Mouse (Mus musculus) midbrain, embryonic 11.5 days (tissue): Measurements from ENCODE around the gene Cfap43. TPM values are rescaled to one million over a fixed set of nuclear protein-coding genes. Genes with fewer than 3 reads are reported as not detected.

Source experiments
- ATAC-seq: fragments of 200-750 bp; cut with Nextera tagmentation; 2 replicates; pipeline ENCODE4 v1.8.0; 2017; ENCODE audit warnings: moderate TSS enrichment, moderate library complexity; ENCODE audit not compliant: low FRiP score
- DNase-seq: peaks from one replicate; pipeline ENCODE4 v3.0.0; 2015; ENCODE audit warnings: low spot score; ENCODE audit errors: missing footprints
- H3K27ac ChIP-seq: fragments of 300-500 bp; sonication (generic); 2 replicates; pipeline ENCODE4 v1.5.1; 2014; ENCODE audit warnings: low read depth, low read length
- H3K27me3 ChIP-seq: fragments of 300-500 bp; sonication (generic); 2 replicates; pipeline ENCODE4 v1.6.1; 2014; ENCODE audit warnings: mild to moderate bottlenecking, low read length, moderate library complexity, mixed read lengths; ENCODE audit not compliant: control insufficient read depth, insufficient read depth
- H3K36me3 ChIP-seq: fragments of 300-500 bp; sonication (generic); 2 replicates; pipeline ENCODE4 v1.6.1; 2014; ENCODE audit warnings: mild to moderate bottlenecking, low read length, moderate library complexity, mixed read lengths; ENCODE audit not compliant: control insufficient read depth, insufficient read depth
- H3K4me1 ChIP-seq: fragments of 300-500 bp; sonication (generic); 2 replicates; pipeline ENCODE4 v1.6.1; 2014; ENCODE audit warnings: low read length; ENCODE audit not compliant: control insufficient read depth, insufficient read depth
- H3K4me2 ChIP-seq: fragments of 300-500 bp; sonication (generic); 2 replicates; pipeline ENCODE4 v1.6.1; 2014; ENCODE audit warnings: mild to moderate bottlenecking, moderate library complexity
- H3K4me3 ChIP-seq: fragments of 300-500 bp; sonication (generic); 2 replicates; pipeline ENCODE4 v1.5.1; 2014; ENCODE audit warnings: low read depth, low read length
- H3K9ac ChIP-seq: fragments of 300-500 bp; sonication (generic); 2 replicates; pipeline ENCODE4 v1.6.1; 2014; ENCODE audit warnings: low read length
- H3K9me3 ChIP-seq: fragments of 300-500 bp; sonication (generic); 2 replicates; pipeline ENCODE4 v1.6.1; 2016; ENCODE audit warnings: low read length; ENCODE audit not compliant: control insufficient read depth
- WGBS: fragments of 180-500 bp; shearing (Covaris S2); extraction: QIAGEN DNeasy Blood & Tissue Kit; methylation state at CpG from one replicate; pipeline ENCODE4 v1.1.7; 2014; 5-methylcytosine and 5-hydroxymethylcytosine counted together
- polyA plus RNA-seq: library from polyadenylated mRNA; unstranded; fragments of >200 nt; fragmentation: Nextera tagmentation; extraction: Ambion mirVana; gene quantifications from 2 replicates; pipeline ENCODE4 v1.2.1, GENCODE M21; 2014

Gene Cfap43
- polyA plus RNA-seq, 1 experiment from 2014 or later: 0.05 TPM

DNA sequence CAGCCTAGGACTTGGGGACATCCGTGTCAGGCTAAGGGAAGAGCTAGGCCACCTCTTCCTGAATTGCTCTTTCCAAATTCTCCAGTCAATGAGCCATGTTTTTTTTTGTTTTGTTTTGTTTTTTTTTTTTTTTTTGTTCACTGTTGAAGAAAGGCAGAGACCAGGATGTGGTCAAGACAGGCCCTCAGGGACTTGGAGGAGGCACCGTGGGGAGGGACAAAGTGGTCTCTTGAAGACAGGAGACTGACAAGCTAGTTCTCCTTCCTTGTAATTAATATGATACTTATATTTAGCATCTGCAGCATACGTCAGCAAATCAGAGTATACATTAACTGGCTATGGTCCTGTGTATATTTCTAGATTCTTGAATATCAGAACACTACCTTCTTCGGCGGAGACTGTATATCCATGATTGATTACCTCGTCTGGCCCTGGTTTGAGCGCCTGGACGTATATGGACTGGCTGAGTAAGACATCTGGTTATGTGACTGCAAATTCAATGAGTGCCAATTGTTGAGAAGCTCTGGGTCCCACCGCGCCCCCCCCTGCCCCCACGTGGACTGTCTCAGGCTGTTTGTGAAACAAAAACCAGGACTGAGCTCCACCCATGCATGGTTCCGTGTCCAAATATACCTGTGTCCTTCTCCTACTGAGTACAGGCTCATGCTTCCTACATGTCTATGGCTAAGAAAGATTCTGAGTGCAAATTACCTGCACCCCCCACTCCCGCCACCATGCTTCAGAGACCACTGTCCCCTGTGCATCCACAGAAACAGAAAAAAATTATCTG is 34.6 kb downstream of the Cfap43 start:
- Histone ChIP-seq H3K4me2 (no peak overlapping the region), H3K9me3 (no peaks in the 10 kb centered on the region), H3K4me1 (no peaks in the 10 kb centered on the region), H3K36me3 (no peaks in the 10 kb centered on the region), H3K9ac (no peak overlapping the region), H3K4me3 (no peak overlapping the region), H3K27ac (no peak overlapping the region), H3K27me3 (no peaks in the 10 kb centered on the region)
- DNase-seq (peak; percentile 59), ATAC-seq (no peak)
- 89% methylated on average over 13 of the region's 13 CpGs for WGBS

DNA sequence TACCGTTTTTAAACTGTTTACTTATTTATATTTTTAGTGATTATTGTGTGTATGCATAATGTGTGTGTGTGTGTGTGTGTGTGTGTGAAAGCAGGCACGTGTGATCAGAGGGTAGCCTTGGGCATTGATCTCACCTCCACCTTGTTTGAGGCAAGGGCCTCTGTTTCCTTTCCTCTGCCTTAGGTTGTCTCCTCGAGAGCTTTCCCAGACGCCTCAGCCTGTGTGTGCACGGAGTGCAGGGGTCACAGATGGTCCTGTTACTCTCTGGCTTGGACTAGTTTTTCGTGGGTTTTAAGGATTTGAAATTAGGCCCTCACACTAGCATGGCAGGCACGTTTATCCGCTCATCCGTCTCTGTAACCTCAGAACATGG is 36.2 kb downstream of the Cfap43 start:
- no peaks in the 10 kb centered on the region for H3K4me1 ChIP-seq
- no peak overlapping the region for H3K4me3 ChIP-seq
- WGBS: 61% methylated on average over 9 of the region's 9 CpGs
- no peaks in the 10 kb centered on the region for H3K9me3 ChIP-seq
- no peak overlapping the region for H3K27ac ChIP-seq
- H3K36me3 ChIP-seq: no peaks in the 10 kb centered on the region
- H3K9ac ChIP-seq: no peak overlapping the region
- H3K27me3 ChIP-seq: no peaks in the 10 kb centered on the region
- H3K4me2 ChIP-seq: no peak overlapping the region
- ATAC-seq (peak; percentile 68), DNase-seq (no peak)

DNA sequence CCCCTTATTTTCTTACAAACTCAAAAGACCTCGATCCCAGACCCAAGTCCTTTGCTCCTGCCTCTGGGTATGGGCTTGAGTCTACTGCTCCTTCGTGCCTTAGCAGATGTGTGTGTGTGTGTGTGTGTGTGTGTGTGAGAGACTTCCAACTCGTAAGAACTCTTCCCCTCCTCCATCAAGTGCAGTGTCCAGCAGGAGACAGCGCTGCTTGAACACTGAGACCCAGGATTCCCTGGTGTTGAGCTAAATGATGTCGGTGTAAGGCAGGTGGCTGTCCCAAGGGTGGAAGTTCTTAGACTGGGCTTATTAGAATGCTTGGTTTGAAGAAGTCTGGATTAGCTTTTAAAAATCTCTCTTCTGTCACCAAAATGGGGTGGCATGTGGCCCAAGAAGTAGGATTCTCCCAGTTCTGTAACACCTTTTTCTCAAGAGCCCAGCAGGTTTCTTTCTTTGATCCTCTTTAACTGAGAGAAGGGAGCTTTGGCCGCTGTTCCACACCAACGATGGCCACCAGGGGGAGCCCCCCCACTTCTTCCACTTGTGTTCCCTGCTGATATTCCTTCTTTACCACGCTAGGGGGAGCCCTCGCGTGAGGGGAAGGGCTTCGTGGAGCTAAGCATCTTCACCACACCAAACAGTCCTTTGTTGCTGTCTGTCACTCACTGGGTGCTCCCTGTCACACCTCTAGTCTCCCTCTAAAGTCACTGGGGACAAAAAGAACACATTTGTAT is 36.8 kb downstream of the Cfap43 start:
- no peaks in the 10 kb centered on the region for H3K36me3 ChIP-seq
- no peak overlapping the region for H3K4me3 ChIP-seq
- WGBS: 29% methylated on average over 11 of the region's 11 CpGs

DNA sequence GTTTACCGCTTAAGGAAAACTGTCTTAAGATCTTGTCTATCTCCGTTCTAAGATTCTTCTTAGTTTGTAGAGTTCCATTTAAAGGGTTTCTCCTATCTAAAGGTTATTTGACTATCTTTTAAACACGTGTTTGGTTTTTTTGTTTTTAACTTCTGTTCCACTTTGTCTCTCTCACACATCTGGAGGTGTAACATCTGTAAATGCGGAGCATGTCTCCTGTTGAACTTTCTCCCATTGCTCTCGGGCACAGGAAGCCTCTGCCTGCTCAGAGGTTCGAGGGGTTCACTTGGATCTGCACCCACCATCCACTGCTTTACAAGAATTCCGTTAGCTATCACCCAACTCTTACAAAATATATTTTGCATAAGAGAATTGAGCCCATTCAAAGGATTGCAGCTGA is 37.5 kb downstream of the Cfap43 start:
- no peaks in the 10 kb centered on the region for H3K27me3 ChIP-seq
- WGBS: 85% methylated on average over 7 of the region's 7 CpGs
- H3K4me3 ChIP-seq: no peak overlapping the region
- H3K9me3 ChIP-seq: no peaks in the 10 kb centered on the region
- no peak overlapping the region for H3K27ac ChIP-seq
- DNase-seq (peak; percentile 61), ATAC-seq (no peak)
- no peak overlapping the region for H3K9ac ChIP-seq
- no peak overlapping the region for H3K4me2 ChIP-seq
- H3K36me3 ChIP-seq: no peaks in the 10 kb centered on the region
- H3K4me1 ChIP-seq: no peaks in the 10 kb centered on the region

More for the DNA sequence above, 36.8 kb downstream of the Cfap43 start:
- no peaks in the 10 kb centered on the region for H3K4me1 ChIP-seq
- H3K9ac ChIP-seq: no peak overlapping the region
- no peaks in the 10 kb centered on the region for H3K9me3 ChIP-seq
- no peak overlapping the region for H3K4me2 ChIP-seq
- peak; percentile 84 for ATAC-seq
- no peaks in the 10 kb centered on the region for H3K27me3 ChIP-seq
- no peak overlapping the region for H3K27ac ChIP-seq
- peak; percentile 99 for DNase-seq

DNA sequence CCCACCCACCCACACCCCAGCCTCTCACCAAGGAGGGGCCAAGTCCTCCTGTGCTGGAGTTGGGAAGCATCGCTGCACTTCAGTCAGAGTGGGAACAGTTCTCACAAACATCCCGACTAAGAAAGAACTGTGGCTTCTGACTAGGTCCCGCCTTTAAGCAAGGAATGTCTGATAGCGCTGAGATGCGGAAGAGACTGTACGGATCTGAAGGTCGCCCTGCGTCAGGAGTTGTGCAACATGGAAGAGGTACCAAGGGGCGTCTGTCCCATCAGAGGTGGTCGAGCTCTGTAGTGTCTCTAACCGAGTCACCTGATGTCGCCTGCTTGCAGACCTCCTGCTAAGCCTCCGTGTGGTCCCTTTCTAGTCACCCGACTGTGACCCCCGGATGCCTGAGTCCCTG is 42.8 kb downstream of the Cfap43 start:
- 83% methylated on average over 15 of the region's 15 CpGs for WGBS
- no peak for ATAC-seq
- H3K9ac ChIP-seq: no peak overlapping the region
- peak; percentile 33 for DNase-seq
- H3K4me2 ChIP-seq: no peak overlapping the region
- H3K9me3 ChIP-seq: no peaks in the 10 kb centered on the region
- no peak overlapping the region for H3K27ac ChIP-seq
- no peaks in the 10 kb centered on the region for H3K4me1 ChIP-seq
- H3K27me3 ChIP-seq: no peaks in the 10 kb centered on the region
- H3K36me3 ChIP-seq: no peaks in the 10 kb centered on the region
- H3K4me3 ChIP-seq: no peak overlapping the region

DNA sequence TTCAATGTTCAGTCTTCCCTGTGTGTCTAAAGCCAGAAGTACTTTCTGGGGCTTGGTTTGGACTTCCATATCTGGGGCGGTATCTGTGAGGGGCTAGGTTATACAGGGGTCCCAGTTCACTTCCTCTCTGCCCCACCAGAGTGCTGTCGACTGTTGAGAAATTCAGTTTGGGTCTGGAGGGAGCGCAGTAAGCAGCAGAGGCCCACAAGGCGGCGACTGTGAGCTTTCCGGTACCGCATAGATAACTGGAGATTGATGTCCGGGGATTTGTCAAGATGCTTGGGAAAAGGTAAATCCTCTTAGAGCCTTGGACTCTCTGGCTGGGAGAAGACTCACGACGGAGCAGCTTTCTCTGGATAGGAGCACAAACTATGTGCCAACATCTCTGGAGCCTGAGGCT is 47.6 kb downstream of the Cfap43 start:
- DNase-seq (peak; percentile 91), ATAC-seq (no peak)
- Histone ChIP-seq H3K9ac (no peak overlapping the region), H3K4me1 (no peaks in the 10 kb centered on the region), H3K9me3 (no peaks in the 10 kb centered on the region), H3K27ac (no peak overlapping the region), H3K4me3 (no peak overlapping the region), H3K27me3 (no peaks in the 10 kb centered on the region), H3K36me3 (no peaks in the 10 kb centered on the region), H3K4me2 (no peak overlapping the region)
- WGBS: 20% methylated on average over 10 of the region's 10 CpGs

DNA sequence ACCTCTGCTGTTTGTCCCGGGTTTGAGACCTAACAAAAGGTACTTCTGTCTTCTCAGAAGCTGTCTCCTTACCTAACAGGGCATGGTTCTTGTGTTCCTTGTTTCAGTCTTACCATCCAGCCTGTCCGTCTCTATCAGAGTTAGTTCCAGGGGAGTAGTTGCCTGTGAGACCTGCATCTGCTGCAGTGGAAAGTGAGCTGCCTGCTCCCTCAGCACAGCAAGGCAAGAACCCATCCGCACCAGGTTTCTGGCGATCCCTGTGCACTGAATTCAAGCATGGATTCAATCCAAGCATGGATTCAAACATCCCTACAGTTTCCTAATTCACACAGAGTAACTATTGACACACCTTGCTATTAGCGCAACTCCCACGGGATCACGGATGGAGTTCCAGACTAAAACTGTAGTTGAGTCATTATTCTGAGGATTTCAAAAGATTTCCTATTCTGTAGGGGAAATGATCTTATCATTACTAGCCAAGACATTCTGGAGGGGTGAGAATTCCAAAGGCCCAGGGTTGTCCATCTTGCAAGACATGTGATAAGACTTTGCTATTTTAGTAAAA is 48.9 kb downstream of the Cfap43 start:
- WGBS: 72% methylated on average over 7 of the region's 7 CpGs
- no peak overlapping the region for H3K4me3 ChIP-seq
- no peak for ATAC-seq
- no peak overlapping the region for H3K27ac ChIP-seq
- H3K4me2 ChIP-seq: no peak overlapping the region
- H3K36me3 ChIP-seq: no peaks in the 10 kb centered on the region
- peak; percentile 75 for DNase-seq
- H3K27me3 ChIP-seq: no peaks in the 10 kb centered on the region
- H3K9ac ChIP-seq: no peak overlapping the region
- H3K4me1 ChIP-seq: no peaks in the 10 kb centered on the region
- H3K9me3 ChIP-seq: no peaks in the 10 kb centered on the region

DNA sequence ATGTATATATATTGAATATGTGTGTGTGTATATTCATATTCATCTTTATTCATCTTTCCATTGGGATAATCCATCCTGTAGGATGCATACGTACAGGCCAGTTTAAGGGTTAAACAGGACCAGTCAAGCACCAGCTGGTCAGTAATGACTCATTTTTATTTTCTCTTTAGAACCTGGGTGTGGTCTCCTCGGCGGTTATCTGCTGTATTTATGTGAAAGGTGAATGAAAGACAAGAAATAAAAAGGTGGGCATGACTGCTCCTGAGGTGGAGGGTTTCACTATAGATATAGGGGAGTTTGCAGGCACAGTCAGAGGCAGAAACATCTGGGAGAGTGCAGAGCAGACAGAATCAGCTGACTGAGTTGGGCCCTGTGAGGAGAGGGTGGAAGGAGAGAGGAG is 49.6 kb downstream of the Cfap43 start:
- Histone ChIP-seq H3K4me2 (no peak overlapping the region), H3K9me3 (no peaks in the 10 kb centered on the region), H3K27me3 (no peaks in the 10 kb centered on the region), H3K27ac (no peak overlapping the region), H3K36me3 (no peaks in the 10 kb centered on the region), H3K4me1 (peaks cover 3% of the 10 kb centered on the region), H3K4me3 (no peak overlapping the region), H3K9ac (no peak overlapping the region)
- WGBS: 77% methylated on average over 3 of the region's 3 CpGs
- DNase-seq (no peak), ATAC-seq (no peak)

DNA sequence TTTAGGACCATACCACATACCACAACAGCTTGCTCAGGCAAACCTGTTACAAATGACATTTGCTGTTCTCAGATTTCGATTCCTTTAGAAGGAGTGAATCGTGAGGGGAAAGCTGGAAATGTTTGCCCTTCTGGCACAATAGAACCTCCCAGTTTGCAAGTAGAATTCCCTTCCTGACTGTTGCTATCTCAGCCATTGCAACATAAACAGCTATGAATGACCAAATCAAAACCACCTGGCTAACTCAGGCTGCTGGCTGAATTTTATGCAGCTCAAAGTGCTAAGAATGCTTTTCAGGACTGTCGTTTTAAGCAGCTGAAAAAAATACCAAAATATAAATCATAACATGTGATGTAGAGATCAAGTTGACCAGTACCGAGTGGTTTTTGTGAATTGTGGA is 50.1 kb downstream of the Cfap43 start:
- Histone ChIP-seq H3K27me3 (no peaks in the 10 kb centered on the region), H3K4me3 (no peak overlapping the region), H3K9me3 (no peaks in the 10 kb centered on the region), H3K4me1 (peaks cover 3% of the 10 kb centered on the region), H3K27ac (no peak overlapping the region), H3K9ac (no peak overlapping the region), H3K36me3 (no peaks in the 10 kb centered on the region), H3K4me2 (no peak overlapping the region)
- DNase-seq (no peak), ATAC-seq (no peak)
- 80% methylated on average over 4 of the region's 4 CpGs for WGBS
